Mouse (Mus musculus): Measurements from ENCODE around the gene Mmadhc.
A peak's percentile ranks its signal among the peaks of the same experiment; 100 is the strongest.

Gene Mmadhc

DNA sequence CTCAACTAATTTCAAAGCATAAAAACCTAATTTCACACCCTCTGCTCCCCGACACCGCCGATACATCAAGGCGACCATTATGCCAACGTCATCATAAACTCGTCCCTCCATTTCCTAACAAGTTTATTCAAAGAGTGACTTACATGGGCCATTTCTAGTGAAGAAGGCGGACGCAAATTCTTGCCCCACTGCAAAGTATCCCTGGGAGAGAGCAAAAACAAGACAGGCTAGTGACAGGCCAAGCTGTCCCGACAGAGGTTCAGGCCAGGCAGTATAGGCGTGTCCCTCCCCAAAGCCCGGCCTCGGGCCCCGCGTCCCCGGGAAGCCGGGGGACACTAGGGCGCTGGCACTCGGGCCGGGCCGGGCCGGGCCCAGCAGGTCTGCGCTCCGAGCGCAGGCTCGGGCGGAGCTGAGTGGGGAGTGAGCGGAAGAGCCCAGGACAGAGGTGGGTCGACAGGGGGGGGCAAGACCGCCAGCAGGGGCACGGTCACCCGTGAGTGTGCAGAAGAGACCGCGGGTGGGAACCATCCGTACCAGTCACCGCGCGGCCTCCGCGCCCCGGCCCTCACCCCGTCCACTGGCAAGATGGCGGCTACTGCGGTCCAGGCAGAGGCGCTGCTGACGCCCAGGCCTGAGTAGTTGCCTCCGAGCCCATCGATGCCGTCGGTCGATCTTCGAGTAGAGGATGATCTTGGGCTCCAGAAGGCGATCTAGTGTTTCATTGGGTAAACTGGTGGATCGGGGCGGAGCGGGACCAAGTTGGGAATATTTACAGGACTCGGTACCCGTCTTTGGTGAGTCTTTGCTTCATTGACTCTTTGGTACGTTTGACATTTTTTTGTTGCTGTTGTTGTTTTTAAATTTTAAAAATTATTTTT lies at the start of gene Mmadhc:
Gene Mmadhc, minus strand, starts transcription at position 693 of the 878 bp plus-strand sequence.
- peak; percentile 95 to 98 for DNase-seq

DNA sequence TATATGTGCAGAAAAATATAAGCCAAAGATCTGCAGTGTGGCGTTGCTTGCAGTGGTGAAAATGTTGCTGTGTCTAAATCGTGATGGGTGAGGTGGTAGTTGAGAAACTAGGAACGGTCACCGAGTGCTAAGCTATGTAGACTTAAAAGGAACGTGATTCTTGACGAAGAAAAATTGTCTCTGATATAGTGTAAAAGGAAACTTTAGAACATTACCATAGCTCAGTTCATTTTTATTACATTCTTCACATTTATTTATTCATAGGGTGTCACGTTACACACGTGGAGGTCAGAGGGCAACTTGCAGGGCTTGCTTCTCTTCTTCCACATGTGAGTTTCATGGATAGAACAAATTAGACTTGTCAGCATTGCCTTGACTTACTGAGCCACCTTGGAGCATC lies 47.0 kb upstream of the Mmadhc start:
- no peak for DNase-seq

DNA sequence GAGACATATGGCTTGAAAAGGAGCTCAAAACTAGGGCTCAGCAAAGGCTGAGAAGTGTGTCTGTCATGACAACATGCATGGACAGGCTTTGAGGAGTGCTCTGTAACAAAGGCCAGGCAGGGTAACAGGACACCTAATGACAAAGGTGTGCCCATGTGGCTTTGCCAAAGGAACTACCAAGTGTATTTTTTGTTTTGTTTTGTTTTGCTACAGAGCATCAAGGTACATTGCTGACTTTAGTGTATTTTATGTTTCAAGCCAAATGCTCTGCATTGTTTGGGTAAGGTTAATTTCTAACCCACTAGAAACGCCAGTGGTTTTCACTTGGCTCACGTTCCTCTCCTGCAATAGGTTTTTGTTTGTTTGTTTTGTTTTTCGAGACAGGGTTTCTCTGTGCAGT lies 42.5 kb upstream of the Mmadhc start:
- no peak for DNase-seq

DNA sequence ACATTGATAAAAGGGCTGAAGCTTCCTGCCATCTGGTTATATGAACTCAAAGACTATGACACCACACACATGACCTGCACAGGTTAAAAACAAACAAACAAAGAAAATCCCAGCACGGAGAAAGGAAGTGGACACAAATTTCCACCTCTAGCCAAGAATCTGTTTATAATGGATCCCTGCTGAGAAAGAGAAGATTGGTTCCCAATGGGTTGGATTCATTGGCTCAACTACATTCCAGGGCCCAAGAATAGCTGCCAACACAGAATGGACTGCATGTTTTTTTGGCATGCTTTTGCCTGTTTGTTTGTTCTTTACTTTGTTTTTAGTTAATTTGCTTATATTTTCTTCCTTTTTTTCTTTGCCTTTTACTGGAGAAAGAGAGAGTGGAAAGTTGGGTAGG lies 41.0 kb upstream of the Mmadhc start:
- DNase-seq, result no peak

DNA sequence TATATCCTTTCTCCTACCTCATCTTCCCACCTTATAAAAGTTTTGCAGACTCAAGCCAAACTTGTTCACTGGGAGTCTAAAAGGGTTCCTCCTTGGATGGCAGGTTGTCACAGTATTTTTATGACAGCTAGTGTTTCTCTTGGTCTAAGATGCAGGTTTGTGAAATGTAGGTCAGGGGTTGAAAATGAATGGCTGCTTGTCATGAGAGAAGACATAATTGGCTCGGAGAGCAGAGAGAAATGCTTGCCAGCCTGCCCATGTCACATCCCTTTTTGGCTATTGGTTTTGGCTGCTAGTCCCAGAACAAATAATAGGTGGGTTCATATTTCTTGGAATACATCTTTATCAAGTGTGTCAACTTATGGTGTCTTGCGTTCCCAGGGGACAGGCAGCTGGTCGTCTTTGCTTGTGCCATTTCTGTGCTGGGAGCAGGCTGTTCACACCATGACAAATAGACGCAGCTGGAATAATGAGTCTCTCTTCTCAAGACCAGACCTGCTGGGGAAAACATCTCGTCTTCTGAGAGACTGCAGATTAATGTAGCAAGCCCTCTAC lies 35.2 kb upstream of the Mmadhc start:
- no peak for DNase-seq

DNA sequence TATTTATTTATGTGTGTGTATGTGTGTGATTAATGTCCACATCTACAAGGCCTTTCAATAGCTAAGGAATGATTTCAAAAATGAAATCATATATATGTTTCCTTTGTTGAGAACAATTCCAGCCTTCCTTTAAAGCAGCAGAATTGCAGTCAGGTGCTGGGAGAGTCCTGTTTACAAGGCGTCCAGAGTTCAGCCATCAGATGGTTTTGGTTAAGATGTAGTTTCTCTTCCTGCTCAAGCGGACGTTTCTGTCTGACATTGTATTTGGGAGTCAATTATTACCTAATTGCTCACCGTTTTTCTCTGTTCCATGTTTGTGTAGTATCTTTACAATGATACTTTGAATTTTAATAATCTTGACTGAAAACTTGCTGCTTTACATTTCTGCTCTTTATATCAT lies 31.6 kb upstream of the Mmadhc start:
- no peak for DNase-seq

DNA sequence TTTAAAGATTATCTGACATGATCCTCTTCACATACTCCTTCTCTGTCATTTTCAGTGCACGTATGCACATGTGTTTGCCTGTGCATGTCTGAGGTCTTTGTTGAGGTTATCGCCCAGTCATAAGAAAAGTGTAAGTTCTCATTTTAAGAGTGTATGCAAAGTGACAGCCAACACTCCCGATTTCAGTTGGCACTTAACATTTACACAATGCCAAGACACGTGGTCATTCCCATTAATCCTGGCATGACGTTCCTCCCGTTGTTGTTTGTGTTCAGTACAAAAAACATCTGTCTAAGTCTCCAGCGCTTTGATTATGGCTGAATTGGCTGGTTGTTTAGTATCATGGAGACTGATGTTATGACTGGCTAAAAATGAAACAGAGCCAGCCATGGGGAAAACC lies 28.2 kb upstream of the Mmadhc start:
- DNase-seq, result no peak

DNA sequence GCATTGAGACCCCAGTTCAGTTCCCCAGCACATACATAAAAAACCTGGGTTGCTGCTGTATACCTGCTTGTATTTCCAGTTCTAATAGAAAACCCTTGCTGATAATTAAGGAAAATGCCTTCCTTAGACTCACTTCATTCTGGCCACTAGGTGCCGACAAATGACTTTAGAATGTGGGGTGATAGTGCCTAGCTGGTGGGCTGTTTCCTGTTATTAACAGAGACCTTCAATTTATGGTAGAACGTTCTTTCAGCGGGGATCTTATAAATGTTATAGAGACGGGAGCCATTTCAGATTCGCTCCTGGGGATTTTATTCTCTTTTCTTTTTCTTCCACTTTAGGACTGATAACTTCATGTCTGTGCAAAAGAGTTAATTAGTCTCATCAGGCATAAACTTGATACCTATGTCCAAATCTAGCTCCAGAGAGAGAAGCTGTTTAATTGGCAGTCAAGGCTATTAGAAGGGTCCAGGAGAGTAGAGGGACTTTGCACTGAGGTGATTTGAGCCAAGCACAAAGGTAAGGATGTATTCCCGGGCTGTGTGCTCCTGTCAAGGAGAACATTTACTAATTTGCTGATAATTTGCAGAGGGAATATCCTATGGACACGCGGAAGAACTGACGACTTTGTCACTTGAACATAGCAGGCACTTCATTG lies 10.2 kb upstream of the Mmadhc start:
- DNase-seq, result peak; percentile 55 to 65

DNA sequence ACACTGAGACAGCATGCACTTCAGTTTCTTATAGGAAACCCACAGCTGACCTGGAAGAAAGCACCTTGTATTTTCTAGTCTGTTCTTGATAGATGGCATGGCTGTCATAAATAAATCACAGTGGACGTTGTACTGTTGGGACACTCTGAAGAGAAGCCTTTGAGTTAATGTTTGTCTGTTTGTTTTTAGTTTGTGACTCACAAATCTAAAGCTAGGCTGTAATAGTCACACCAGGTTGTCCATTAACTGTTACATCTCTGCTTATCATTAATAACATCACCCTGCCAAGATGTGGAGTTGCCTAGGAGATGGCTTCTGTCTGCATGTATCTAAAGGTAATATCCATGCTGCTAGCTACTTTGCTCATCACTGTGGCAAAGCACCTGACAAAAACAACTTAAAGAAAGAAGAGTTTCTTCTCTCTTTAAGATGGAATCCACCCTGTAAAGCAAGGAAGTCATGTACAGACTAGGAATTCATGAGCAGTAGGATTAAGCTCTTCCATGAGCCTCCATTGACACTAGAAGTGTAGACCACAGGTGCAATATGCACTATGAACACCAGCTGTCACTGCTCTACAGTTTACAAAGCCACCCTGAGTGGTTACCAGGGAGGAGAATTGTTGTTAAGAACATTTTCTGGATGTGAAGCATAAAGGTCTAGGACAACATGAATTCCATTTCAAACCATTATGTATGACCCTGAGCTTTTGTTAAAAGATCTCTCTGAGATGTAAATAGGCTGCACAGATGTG lies 8.4 kb upstream of the Mmadhc start:
- DNase-seq, result peak; percentile 19 to 38

DNA sequence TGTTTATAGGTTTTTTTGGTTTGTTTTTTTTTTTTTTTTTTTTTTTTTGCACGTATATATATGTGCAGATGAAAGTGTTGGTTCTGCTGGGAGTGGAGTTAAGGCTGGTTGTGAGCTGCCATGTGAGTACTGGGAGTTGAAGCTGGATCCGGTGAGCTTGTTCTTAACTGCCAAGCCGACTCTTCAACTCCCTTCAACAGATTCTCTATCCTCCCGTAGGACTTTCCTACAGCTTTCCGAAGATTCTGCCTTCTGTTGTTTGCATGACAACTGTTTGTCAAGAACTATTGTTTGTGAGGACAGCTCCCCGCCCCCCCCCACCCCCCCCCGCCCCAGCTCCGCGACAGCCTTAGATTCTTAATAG lies 368 bp upstream of the Mmadhc start:
- DNase-seq, result no peak

DNA sequence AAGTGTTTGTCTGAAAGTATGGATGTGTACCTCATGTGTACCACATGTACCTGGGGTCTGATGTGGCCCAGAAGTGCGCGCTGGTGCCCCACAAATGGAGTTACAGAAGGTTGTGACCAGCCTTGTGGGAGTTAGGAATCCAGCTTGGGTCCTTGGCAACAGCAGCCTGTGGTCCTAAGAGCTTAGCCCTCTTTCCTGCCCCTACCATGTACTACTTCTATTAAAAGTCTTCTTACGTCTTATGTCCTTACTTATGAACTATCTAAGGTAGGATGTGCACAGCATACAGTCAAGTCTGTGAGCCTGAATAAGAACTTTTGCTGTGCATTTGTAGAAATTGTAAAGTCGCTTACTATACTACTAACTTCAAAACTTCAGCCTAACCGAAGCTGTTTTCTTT lies 1.0 kb downstream of the Mmadhc start:
- DNase-seq, result no peak

DNA sequence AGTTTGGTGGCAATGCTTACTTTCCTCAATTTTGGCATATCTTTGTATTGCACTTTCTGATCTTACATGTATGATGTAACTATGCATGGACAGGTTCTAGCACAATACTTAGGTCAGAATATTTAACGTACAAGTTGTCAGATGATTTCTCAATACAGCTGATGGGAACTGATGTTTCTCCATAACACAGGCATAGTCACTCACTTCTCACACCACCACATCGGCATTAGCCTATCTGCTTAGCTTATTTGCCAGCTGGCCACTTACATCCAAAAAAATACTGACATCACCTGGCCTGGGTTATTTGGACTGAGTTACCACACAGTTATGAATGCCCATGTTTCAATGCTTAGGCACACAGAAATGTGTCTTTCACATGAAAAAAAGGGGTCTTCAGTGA lies 2.5 kb downstream of the Mmadhc start:
- DNase-seq, result no peak

DNA sequence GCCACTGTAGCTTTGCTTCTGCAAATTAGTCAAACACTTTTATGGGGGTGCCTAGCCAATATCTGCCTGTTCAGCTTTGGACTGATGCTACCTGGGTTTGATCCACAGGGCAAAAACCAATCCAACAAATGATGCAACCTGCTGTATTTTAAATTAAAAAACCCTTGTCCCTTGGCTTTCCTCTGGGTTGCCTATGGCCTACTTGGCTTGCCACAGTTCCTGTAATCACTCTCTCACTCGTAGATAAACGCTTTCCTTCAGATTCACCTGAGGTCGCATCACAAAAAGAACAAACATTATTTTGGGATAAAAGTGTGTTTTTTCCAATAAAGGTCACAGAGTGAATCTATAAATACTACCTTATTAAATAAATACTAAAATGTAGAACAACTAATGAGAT lies 3.0 kb downstream of the Mmadhc start:
- DNase-seq, result no peak

DNA sequence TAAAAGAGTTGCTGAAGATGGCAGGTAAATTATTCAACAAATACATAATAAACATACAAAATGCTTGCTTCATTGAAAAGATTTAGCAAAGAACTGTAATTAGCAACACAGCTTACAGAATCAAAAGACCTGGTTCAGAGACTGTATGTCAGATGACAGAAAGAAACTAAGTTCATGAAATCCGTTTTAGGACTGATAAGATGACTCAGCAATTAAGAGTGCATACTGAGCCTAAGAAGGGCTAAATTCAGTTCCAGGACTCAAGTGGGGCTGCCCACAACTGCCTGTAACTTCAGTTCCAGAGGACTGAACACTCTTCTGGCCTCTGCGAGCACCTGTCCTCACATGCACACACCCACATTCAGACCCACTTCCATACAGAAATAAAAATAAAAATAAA lies 4.7 kb downstream of the Mmadhc start:
- DNase-seq, result no peak

DNA sequence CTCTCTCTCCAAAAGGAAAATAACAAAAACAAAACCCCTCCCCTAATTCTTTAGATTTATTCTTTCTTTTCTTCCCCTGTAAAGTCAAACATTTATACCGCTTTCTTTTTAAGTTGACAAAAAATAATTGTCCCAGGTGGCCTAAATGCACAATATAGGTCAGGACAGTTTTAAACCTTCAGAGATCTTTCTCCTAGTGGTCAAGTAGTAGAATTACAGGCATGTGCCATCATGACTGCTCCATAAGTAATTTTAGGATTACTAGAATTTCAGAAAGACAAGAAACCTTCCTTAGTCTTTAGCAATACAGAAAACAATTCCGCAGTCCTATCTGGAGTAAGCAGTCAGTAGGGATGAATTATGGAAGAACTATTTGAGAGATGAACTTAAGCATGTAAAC lies 5.8 kb downstream of the Mmadhc start:
- DNase-seq, result no peak

DNA sequence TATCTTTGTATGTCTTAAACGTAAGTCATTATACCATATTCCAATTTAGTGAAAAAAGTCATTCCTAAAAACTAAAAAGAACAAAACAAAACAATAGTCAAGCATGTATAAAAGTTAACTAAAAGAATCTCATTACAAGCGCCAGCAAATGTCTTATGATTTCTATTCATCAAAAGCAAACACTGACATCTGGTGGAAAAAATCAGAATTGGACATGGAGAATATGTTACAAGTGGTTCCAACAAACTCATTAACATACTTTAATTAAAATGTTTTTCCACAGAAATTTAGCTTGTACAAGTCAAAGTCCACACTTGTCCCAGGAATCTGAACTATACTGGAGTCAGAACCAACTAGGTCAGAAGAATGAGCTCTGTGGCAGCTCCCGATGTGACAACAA lies 11.8 kb downstream of the Mmadhc start:
- no peak for DNase-seq

DNA sequence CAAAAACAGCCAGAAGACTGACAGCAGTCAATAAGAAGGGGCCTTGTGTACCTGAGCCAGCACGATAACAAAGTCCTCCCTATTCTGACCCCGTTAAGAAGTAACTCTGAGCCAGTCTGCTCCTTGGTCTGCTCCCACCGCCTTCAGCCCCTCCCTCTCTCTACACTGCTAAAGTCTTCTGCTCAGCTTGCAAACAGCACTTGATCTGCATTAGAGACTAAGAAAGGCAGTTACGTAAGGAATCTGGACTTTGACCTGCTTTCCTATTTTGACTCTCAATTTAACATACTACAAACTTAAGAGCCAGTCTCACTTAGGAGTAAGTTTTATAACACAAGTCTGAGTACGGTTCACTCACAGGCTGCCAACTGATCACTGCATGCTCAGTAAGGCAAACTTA lies 12.6 kb downstream of the Mmadhc start:
- peak; percentile 80 to 88 for DNase-seq

DNA sequence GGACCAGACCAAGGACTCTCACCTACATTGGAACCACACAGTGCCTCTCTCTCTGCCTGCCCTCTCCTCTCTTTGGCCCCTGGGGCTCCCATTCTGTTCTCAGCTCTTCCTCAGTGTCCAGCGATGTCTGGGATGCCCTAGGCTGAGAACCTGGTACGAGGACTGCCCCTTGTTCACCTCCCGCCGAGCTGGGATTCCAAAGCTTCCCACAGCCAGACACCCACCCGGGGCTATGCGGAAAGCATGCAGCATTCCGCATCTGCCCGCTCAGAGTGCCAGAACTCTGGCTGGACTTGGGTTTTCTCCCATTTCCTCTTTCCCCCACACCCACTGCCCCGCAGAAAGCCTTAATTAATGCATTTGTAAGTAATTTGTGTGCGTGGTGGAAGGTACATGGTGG lies 19.9 kb downstream of the Mmadhc start:
- DNase-seq, result no peak

DNA sequence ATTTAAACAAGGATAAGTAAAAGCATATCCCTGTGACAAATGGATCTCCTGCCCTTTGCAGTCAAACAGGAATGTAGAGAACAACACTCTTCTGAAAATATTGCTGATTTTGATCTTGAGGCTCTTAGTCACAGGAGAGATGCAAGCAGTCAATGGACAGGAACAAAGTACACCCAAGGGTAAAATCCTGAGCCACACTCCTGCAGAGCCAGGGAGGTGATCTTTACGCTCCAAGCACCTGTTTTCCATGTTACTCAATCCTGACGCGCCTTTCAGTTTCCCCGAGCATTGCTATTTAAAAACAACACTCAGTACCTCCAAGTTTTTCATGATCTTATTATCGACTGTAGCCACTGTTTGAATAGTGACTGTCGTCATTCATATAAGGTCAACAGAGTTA lies 23.2 kb downstream of the Mmadhc start:
- peak; percentile 38 to 63 for DNase-seq

DNA sequence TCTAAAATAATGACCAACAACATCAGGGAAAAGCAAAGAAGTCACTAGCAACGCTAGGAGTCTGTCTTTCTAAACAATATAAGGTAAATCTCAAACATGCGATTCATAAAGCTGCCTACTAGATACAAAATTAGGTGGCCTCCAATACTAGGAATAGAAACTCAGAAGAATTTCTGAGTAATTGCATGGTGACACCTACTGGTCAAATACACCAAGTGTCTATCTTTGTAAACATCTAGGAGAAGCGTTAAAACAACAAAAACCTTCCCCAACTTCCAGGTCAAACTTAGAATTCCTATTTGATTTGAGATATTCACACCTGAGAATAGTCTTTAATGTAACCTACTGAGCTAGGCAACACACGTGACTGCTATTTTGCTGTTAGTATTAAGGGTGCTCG lies 24.4 kb downstream of the Mmadhc start:
- DNase-seq, result no peak

DNA sequence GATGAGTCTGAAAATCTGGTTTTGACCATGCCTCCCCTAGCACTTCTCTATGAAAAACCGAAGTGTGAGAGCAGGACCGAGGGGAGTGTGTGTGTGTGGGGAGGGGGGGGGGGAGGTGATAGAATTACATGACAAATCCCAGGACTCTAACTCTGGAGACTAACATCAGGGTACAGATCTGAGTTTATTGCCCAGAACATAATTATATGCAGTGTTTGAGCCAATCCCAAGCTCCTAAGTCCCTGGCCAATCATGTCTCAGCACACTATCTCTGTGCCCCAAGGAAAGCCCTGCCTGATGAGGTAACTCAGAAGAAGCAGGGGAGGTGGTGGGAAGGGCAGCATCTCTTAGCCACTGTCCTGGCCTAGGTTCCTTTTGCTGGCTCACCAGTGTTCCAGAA lies 28.1 kb downstream of the Mmadhc start:
- no peak for DNase-seq

DNA sequence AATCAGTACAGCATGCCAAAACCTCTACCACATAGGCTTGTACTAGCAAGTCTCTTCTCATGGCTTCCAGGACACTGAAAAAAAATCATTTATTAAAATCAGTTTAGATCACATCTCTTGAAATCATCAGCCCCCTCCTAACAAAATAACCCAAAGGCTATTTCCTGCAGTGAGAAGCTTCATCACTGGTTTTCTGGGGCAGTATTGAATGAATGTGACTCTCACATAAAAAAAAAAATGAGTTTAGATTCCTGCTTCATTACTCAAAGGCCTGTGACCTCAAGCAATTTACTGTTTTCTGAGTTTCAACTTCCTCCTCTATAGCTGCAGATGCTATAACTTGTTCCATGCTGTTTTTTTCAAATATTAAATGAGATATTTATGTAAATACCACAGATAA lies 29.6 kb downstream of the Mmadhc start:
- DNase-seq, result no peak

DNA sequence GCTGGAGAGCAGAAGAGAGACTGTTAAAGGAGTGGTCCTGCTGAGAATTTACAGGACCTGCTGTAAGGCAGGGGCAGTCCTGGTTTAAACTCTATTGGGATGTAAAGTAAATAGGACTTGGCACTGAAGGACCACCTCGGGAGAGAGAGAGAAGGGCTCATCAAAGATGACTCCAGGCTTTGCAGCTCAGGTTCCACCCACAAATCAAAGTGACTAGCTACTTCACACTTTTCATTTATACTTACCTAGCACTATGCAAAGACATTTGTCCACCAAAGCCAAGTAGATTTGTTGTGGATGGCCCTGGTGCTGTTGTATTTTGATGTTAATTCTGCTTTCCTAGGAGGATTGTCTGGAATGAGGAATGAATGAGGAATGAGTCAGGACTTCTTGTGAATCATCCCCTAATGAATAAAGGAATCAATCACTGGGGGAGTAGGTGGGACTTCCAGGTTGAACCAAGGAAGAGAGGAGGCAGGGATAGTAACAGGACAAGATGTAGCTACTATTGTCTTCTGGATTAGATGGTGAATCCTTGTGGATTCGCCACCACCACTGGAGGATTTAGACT lies 31.3 kb downstream of the Mmadhc start:
- DNase-seq, result no peak

Measured in kidney, postnatal 25 days (tissue).